Mouse (Mus musculus) heart, adult 9 months (tissue): ENCODE measurements around the gene Slc24a1.

Experiments used
- DNase-seq, 2 experiments: peaks; one replicate each; pipeline ENCODE4 v3.0.0; 2022; ENCODE audit warnings: low spot score in 2 of 2

The Slc24a1 gene

DNA sequence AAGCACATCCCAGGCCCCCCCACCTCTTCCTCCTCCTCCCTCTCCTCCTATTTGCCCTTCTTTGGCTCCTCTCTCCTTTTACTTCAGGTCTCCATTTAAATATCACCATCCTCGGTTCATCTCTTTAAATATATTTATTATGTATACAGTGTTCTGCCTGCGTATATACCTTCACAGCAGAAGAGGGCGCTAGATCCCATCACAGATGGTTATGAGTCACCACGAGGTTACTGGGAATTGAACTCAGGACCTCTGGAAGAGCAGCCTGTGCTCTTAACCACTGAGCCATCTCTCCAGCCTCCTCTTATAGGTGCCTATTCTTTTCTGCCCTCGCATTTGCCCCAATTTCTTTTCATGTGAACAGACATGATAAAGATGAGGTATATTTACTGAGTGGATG is 13.9 kb downstream of the Slc24a1 start:
- DNase-seq = no peak

GRCm38 (mm10) chr9:64936508-64936907 is 14.9 kb downstream of the Slc24a1 start:
- peak; percentile 44 to 58 for DNase-seq

GRCm38 (mm10) chr9:64934015-64934754 is 17.2 kb downstream of the Slc24a1 start:
- DNase-seq = peak; percentile 83 to 88

- peak; percentile 28 to 39 for DNase-seq
Measured at GRCm38 (mm10) chr9:64931751-64932610, 19.4 kb downstream of the Slc24a1 start.

DNA sequence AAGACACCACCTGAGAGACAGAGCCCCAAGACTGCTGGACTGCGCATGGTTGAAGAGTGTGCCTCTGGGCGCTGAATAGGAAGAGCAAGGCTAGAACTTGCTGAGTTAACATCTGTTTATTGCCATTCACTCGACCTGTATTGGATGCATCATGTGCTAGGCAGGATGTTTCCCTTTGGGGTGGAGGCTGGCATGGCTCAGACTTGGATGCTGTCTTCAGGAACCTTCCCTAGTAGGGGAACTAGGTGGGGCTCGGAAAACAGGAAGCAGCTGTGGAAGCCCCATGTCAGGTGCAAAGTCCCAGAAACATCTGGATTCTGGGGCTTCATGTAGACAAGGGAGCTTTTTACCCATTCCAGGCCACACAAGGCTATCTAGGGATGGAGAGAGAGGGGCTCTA is 21.2 kb downstream of the Slc24a1 start:
- peak; percentile 12 to 55 for DNase-seq

DNA sequence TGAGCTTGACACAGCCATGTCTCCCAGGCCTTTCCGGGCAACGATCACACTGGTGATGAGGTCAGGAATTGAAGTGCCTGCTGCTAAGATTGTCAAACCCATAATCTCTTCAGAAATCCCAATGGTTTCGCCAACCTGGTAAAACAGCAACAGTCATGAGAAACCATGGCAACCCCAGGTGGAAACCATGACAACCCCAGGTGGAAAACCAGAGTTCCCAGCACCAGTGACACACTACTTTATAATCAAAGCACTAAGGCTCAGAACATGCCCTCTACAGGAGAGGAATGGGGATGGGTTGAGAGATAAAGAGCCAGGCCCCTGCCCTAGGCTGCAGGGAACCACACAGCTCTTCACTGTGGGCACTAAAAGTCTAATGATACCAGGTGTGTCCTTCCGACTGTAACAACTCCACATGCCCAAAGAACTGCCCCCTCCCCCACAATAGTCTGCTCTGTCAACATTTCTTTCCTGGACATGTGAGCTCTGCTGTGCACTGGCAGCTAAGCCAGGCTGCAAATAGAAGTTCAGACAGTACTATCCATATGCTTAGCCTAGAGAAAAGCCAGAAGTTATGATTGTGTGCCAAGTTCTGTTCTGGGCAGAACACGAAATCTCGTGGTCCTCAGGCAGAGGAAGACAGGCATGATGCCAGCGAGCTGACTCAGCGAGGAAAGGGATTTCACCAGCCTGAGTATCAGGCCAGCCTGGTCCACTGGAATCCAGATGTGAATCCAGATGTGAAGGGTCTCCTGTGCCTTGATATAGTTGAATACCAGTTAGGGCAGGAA is 25.0 kb downstream of the Slc24a1 start:
- DNase-seq = peak; percentile 63 to 65

DNA sequence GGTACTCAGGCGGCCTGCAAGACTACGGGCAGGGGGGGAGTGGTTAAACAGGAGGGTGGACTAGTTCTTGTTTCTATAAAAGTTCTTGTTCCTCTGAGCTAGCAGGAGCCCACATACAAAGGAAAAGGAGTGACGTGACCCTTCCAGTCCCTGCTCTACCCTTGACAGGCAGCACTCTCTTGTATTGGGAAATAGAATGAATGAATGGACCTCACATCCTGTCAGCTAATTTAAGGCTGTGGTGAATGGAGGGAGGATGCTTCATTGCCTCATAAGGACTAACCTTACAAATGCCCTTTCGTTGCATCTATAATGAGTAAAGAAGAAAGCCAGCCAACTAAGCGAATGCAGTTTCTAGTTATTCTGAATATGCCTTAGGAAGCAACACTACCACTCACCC is 25.6 kb downstream of the Slc24a1 start:
- no peak for DNase-seq

- no peak for DNase-seq
Measured at GRCm38 (mm10) chr9:64918560-64918959, 32.8 kb downstream of the Slc24a1 start.

DNA sequence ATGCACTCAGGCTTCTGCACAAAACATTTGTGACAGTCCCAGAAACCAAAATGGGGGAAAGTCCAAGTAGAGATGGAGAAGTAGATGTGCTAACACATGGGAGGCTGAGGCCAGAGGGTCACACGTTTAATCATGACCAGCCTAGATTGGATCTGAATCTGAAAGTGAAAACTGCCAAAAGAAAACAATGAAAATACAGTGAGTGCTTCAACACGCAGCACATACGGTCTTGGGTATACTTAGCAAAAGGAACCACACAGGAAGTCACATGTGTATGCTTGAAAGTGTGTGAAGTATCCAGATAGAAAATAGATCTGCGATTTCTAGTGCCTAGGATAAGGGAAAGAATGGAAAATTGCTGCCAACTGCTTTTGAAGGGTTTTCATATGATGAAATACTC is 36.8 kb downstream of the Slc24a1 start:
- no peak for DNase-seq

GRCm38 (mm10) chr9:64913973-64914372 is 37.4 kb downstream of the Slc24a1 start:
- no peak for DNase-seq

- DNase-seq = no peak
Measured at GRCm38 (mm10) chr9:64913406-64913805, 38.0 kb downstream of the Slc24a1 start.

DNA sequence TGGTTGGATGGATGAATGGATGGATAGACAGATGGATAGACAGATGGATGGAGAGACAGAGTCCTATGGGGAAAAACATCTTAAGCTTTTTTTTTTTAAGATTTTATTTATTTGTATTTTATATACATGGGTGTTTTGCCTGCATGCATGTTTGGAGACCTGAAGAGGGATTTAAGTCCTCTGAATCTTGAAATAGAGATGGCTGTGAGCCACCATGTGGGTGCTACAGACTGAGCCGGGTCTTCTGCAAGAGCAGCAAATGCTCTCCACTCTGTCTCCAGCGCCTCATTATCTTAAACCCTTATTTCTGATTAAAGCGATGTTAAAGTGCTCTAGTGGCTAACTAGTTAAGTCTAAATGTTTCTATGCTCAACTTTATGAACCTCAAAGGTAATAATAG is 44.0 kb downstream of the Slc24a1 start:
- DNase-seq = no peak

- no peak for DNase-seq
Measured at GRCm38 (mm10) chr9:64904917-64905640, 46.3 kb downstream of the Slc24a1 start.

- peak; percentile 34 to 66 for DNase-seq
Measured at GRCm38 (mm10) chr9:64903386-64903785, 48.0 kb downstream of the Slc24a1 start.

GRCm38 (mm10) chr9:64902866-64903265 is 48.5 kb downstream of the Slc24a1 start:
- DNase-seq = no peak

GRCm38 (mm10) chr9:64896605-64897004 is 54.8 kb downstream of the Slc24a1 start:
- DNase-seq = no peak

- DNase-seq = no peak
Measured at GRCm38 (mm10) chr9:64886008-64886407, 65.4 kb downstream of the Slc24a1 start.
